Mouse (Mus musculus) bone marrow, adult 2 months (tissue): ENCODE measurements around the gene Rhot2. TPM values are rescaled to one million over a fixed set of nuclear protein-coding genes. Genes with fewer than 3 reads are reported as not detected.

Experiments used
- H3K27ac ChIP-seq: fragments of 200-500 bp; 2 replicates; pipeline ENCODE4 v1.5.1; 2012; ENCODE audit warnings: low read depth, mild to moderate bottlenecking, control low read depth, inconsistent platforms, low read length; ENCODE audit not compliant: control insufficient read depth, poor library complexity, insufficient read depth
- H3K4me1 ChIP-seq: fragments of 200-500 bp; 2 replicates; pipeline ENCODE4 v1.6.1; 2011; ENCODE audit warnings: low read length; ENCODE audit not compliant: control insufficient read depth, insufficient read depth
- H3K4me3 ChIP-seq: fragments of 200-500 bp; replicated peaks from 2 replicates; pipeline ENCODE3; 2011; ENCODE audit warnings: mild to moderate bottlenecking, low read depth, low read length, control low read depth; ENCODE audit not compliant: control insufficient read depth
- CTCF ChIP-seq: fragments of 200-500 bp; IDR thresholded peaks from 2 replicates; pipeline ENCODE4 v1.5.1; 2011; ENCODE audit warnings: low read length, control low read depth; ENCODE audit not compliant: control insufficient read depth, insufficient read depth
- POLR2A ChIP-seq: fragments of 200-500 bp; IDR thresholded peaks from 2 replicates; pipeline ENCODE4 v1.6.1; 2011; ENCODE audit warnings: low read depth, mild to moderate bottlenecking, control low read depth, low read length, borderline replicate concordance; ENCODE audit not compliant: control insufficient read depth
- WGBS: fragments of 180-500 bp; shearing (Covaris S2); methylation state at CpG from one replicate; pipeline ENCODE4 v1.1.7; 2018; 5-methylcytosine and 5-hydroxymethylcytosine counted together
- polyA plus RNA-seq: library from polyadenylated mRNA; stranded (reverse); fragments of >200 nt; gene quantifications from 2 replicates; pipeline ENCODE4 v1.2.4, GENCODE M21; 2011; ENCODE audit warnings: low replicate concordance; ENCODE audit not compliant: missing spikeins, insufficient read depth, insufficient read length

The Rhot2 gene
- polyA plus RNA-seq, 1 experiment: 50.5 TPM

- no peak for TF ChIP-seq CTCF
- no peak for TF ChIP-seq POLR2A
- H3K4me1 ChIP-seq: peaks cover 1% of the 10 kb centered on the region; the same call in 1 of the 2 replicates
- no peak overlapping the region for H3K27ac ChIP-seq
- H3K4me3 ChIP-seq: no peak overlapping the region
- WGBS: 71% methylated on average over 2 of the region's 2 CpGs
These were observed 25.3 kb upstream of the Rhot2 start for GRCm38 (mm10) chr17:25869954-25870353.

- TF ChIP-seq CTCF: no peak
- no peak for TF ChIP-seq POLR2A
- WGBS: 86% methylated on average over 8 of the region's 8 CpGs
- no peak overlapping the region for H3K27ac ChIP-seq
- no peak overlapping the region for H3K4me3 ChIP-seq
- H3K4me1 ChIP-seq: peaks cover 1% of the 10 kb centered on the region; the same call in 1 of the 2 replicates
These were observed 24.8 kb upstream of the Rhot2 start for GRCm38 (mm10) chr17:25869498-25869897.

GRCm38 (mm10) chr17:25868601-25869191 lies 24.0 kb upstream of the Rhot2 start, which contains the start of gene Mcrip2:
Mcrip2 (minus strand) TSS chr17:25868764.
- TF ChIP-seq POLR2A: no peak
- no peak for TF ChIP-seq CTCF
- Histone ChIP-seq H3K4me1 (peaks cover 1% of the 10 kb centered on the region; the same call in 1 of the 2 replicates), H3K27ac (peak within 1 kb of the TSS; percentile 20; the same call in 1 of the 2 replicates), H3K4me3 (peak within 1 kb of the TSS; percentile 58)
- under 1% methylated on average over 24 of the region's 24 CpGs for WGBS

- WGBS: under 1% methylated on average over 42 of the region's 42 CpGs
- Histone ChIP-seq H3K27ac (peak overlapping the region; percentile 20; the same call in 1 of the 2 replicates), H3K4me1 (peaks cover 1% of the 10 kb centered on the region; the same call in 1 of the 2 replicates)
These were observed 23.4 kb upstream of the Rhot2 start for GRCm38 (mm10) chr17:25867836-25868600.

GRCm38 (mm10) chr17:25867509-25867835 lies 22.8 kb upstream of the Rhot2 start:
- 7% methylated on average over 7 of the region's 7 CpGs for WGBS
- no peak overlapping the region for H3K27ac ChIP-seq
- TF ChIP-seq POLR2A (no peak), CTCF (no peak)
- peak overlapping the region; percentile 58 for H3K4me3 ChIP-seq
- peaks cover 1% of the 10 kb centered on the region; the same call in 1 of the 2 replicates for H3K4me1 ChIP-seq

More at GRCm38 (mm10) chr17:25867836-25868600, 23.4 kb upstream of the Rhot2 start:
- TF ChIP-seq CTCF (no peak), POLR2A (no peak; the same call in 1 of the 2 replicates)
- H3K4me3 ChIP-seq: peak overlapping the region; percentile 58

- 85% methylated on average over 3 of the region's 3 CpGs for WGBS
- TF ChIP-seq POLR2A (no peak), CTCF (no peak)
- no peak overlapping the region for H3K27ac ChIP-seq
- H3K4me3 ChIP-seq: no peak overlapping the region
- peaks cover 1% of the 10 kb centered on the region; the same call in 1 of the 2 replicates for H3K4me1 ChIP-seq
These were observed 21.5 kb upstream of the Rhot2 start for GRCm38 (mm10) chr17:25866172-25866571.

- WGBS: 91% methylated on average over 11 of the region's 11 CpGs
- Histone ChIP-seq H3K27ac (no peak overlapping the region), H3K4me1 (peaks cover 6% of the 10 kb centered on the region; the same call in 1 of the 2 replicates), H3K4me3 (no peak overlapping the region)
- TF ChIP-seq POLR2A (no peak), CTCF (no peak)
These were observed 20.6 kb upstream of the Rhot2 start for GRCm38 (mm10) chr17:25865288-25865687.

- peaks cover 6% of the 10 kb centered on the region; the same call in 1 of the 2 replicates for H3K4me1 ChIP-seq
- TF ChIP-seq POLR2A (no peak), CTCF (no peak)
- H3K27ac ChIP-seq: no peak overlapping the region
- H3K4me3 ChIP-seq: no peak overlapping the region
- 88% methylated on average over 14 of the region's 14 CpGs for WGBS
These were observed 19.7 kb upstream of the Rhot2 start for GRCm38 (mm10) chr17:25864311-25864710.
